26 mouse cellular contexts compared by ENCODE assay signal in the genomic region with DNA sequence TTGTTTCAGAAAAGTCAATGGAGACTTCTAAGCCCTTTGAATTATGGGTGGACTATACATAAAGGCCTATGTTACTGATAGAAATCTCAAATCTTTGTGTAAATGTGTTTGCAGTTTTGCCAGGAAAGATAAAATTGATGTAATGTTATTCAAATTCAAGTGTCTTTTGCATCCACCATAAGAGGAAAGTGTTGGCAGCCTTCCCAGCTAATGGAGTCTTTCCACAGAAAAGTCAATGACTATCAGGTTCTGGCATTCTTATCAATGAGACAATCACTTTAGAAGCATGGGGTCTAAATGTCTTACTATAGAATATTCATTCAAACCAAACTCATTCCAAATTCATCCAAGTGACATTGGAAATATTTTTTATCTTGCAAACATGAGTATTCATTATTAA.
A peak's percentile ranks its signal among the peaks of the same experiment; 100 is the strongest.
DNase-seq lines count a peak whose midpoint lies in the region; ATAC-seq and TF ChIP-seq lines count a peak whose summit lies in the region.
"Had no signal": no experiment of that assay in that cellular context is flagged by ENCODE, and none has a peak within 500 bp of the region (broad histone marks: within the 10 kb centered on the region; RNA-seq: fewer than 3 reads in every experiment).

No protein-coding gene starts in this region.

- no peaks in the 10 kb centered on the region for H3K9me3 ChIP-seq in hindbrain, postnatal 0 days (ENCODE audit: low read length)
- H3K9me3 ChIP-seq in hindbrain, embryonic 14.5 days (ENCODE audit: control insufficient read depth, low read length), result no peaks in the 10 kb centered on the region
- H3K9me3 ChIP-seq in midbrain, postnatal 0 days (ENCODE audit: low read length), result no peaks in the 10 kb centered on the region
- H3K9me3 ChIP-seq in midbrain, embryonic 11.5 days (ENCODE audit: control insufficient read depth, low read length), result no peaks in the 10 kb centered on the region
- H3K9me3 ChIP-seq in forebrain, embryonic 16.5 days (ENCODE audit: control insufficient read depth, low read length), result no peaks in the 10 kb centered on the region
- H3K9me3 ChIP-seq: embryonic facial prominence, embryonic 13.5 days; forebrain, embryonic 10.5 days; forebrain, embryonic 13.5 days; heart, embryonic 10.5 days; heart, embryonic 13.5 days; hindbrain, embryonic 15.5 days; intestine, embryonic 15.5 days had no signal

- H3K4me3 ChIP-seq in hindbrain, postnatal 0 days (ENCODE audit: low read length), result no peak overlapping the region
- H3K4me3 ChIP-seq in hindbrain, embryonic 14.5 days (replicated peaks; ENCODE audit: low read length), result no peak overlapping the region
- H3K4me3 ChIP-seq in midbrain, postnatal 0 days (ENCODE audit: low read depth, low read length), result no peak overlapping the region
- no peak overlapping the region for H3K4me3 ChIP-seq in midbrain, embryonic 11.5 days (ENCODE audit: low read depth, low read length)
- no peak overlapping the region for H3K4me3 ChIP-seq in forebrain, embryonic 16.5 days (replicated peaks; ENCODE audit: low read length)
- H3K4me3 ChIP-seq: embryonic facial prominence, embryonic 13.5 days; forebrain, embryonic 10.5 days; forebrain, embryonic 13.5 days; heart, adult 2 months; heart, embryonic 10.5 days; heart, embryonic 13.5 days; hindbrain, embryonic 15.5 days; intestine, embryonic 15.5 days had no signal

- no peak for TF ChIP-seq POLR2A in brain, embryonic 14.5 days (IDR thresholded peaks at IDR 0.05; ENCODE audit: borderline replicate concordance, extremely low read depth, insufficient read depth, insufficient read length, poor library complexity, severe bottlenecking)

- ATAC-seq in hindbrain, postnatal 0 days, result no peak
- ATAC-seq in hindbrain, embryonic 14.5 days (ENCODE audit: low FRiP score), result no peak
- no peak for ATAC-seq in midbrain, postnatal 0 days (ENCODE audit: low FRiP score)
- ATAC-seq in midbrain, embryonic 11.5 days (ENCODE audit: low FRiP score), result no peak
- no peak for ATAC-seq in forebrain, embryonic 16.5 days
- ATAC-seq: activated CD4-positive, CD25-positive, alpha-beta regulatory T cell, adult 4 months; CD4-positive, CD25-positive, alpha-beta regulatory T cell, adult 4 months; forebrain, embryonic 13.5 days; intestine, embryonic 15.5 days had no signal

- DNase-seq in hindbrain, postnatal 0 days (ENCODE audit: low spot score), result peak; percentile 5
- DNase-seq in hindbrain, embryonic 14.5 days (ENCODE audit: low spot score), result no peak
- peak; percentile 9 for DNase-seq in midbrain, postnatal 0 days (ENCODE audit: low spot score)
- no peak for DNase-seq in midbrain, embryonic 11.5 days (ENCODE audit: low spot score, missing footprints)
- DNase-seq in brain, embryonic 14.5 days (ENCODE audit: low read depth), result peak; percentile 24
- DNase-seq: adrenal gland, adult 8-10 months; adrenal gland, postnatal 25 days; cerebellum, adult 11 months; cerebellum, adult 2 months; cerebellum, adult 9-11 months; cerebellum, postnatal 25 days; gastrocnemius, postnatal 10 days; gastrocnemius, postnatal 36 days; heart, adult 2 months; heart, postnatal 14 days; heart, postnatal 4 days had no signal

- no peak overlapping the region for H3K4me2 ChIP-seq in hindbrain, postnatal 0 days (ENCODE audit: low read depth, low read length)
- no peak overlapping the region for H3K4me2 ChIP-seq in hindbrain, embryonic 14.5 days (replicated peaks)
- H3K4me2 ChIP-seq in midbrain, postnatal 0 days (ENCODE audit: low read depth, low read length, poor library complexity, severe bottlenecking), result no peak overlapping the region
- H3K4me2 ChIP-seq in midbrain, embryonic 11.5 days, result no peak overlapping the region
- H3K4me2 ChIP-seq in forebrain, embryonic 16.5 days (ENCODE audit: low read length), result no peak overlapping the region
- H3K4me2 ChIP-seq: embryonic facial prominence, embryonic 13.5 days; forebrain, embryonic 13.5 days; heart, embryonic 13.5 days; hindbrain, embryonic 15.5 days; intestine, embryonic 15.5 days had no signal

- TF ChIP-seq CTCF in hindbrain, postnatal 0 days (IDR thresholded peaks at IDR 0.05; ENCODE audit: low read depth), result no peak
- TF ChIP-seq CTCF in midbrain, postnatal 0 days (IDR thresholded peaks at IDR 0.05), result no peak
- TF ChIP-seq CTCF in brain, embryonic 14.5 days (IDR thresholded peaks at IDR 0.05; ENCODE audit: borderline replicate concordance, extremely low read depth, insufficient read depth, insufficient read length), result no peak

- no peaks in the 10 kb centered on the region for H3K36me3 ChIP-seq in hindbrain, postnatal 0 days (ENCODE audit: insufficient read depth, low read length)
- H3K36me3 ChIP-seq in hindbrain, embryonic 14.5 days (replicated peaks; ENCODE audit: control insufficient read depth, insufficient read depth), result no peaks in the 10 kb centered on the region
- no peaks in the 10 kb centered on the region for H3K36me3 ChIP-seq in midbrain, postnatal 0 days (ENCODE audit: insufficient read depth, low read length)
- no peaks in the 10 kb centered on the region for H3K36me3 ChIP-seq in midbrain, embryonic 11.5 days (ENCODE audit: control insufficient read depth, insufficient read depth, low read length)
- no peaks in the 10 kb centered on the region for H3K36me3 ChIP-seq in forebrain, embryonic 16.5 days (ENCODE audit: control insufficient read depth, insufficient read depth)
- H3K36me3 ChIP-seq: embryonic facial prominence, embryonic 13.5 days; forebrain, embryonic 10.5 days; heart, embryonic 10.5 days; heart, embryonic 13.5 days; hindbrain, embryonic 15.5 days; intestine, embryonic 15.5 days had no signal

- no peaks in the 10 kb centered on the region for H3K4me1 ChIP-seq in hindbrain, postnatal 0 days (ENCODE audit: insufficient read depth, low read length)
- H3K4me1 ChIP-seq in hindbrain, embryonic 14.5 days (replicated peaks; ENCODE audit: control insufficient read depth, insufficient read depth, low read length), result no peaks in the 10 kb centered on the region
- no peaks in the 10 kb centered on the region for H3K4me1 ChIP-seq in midbrain, postnatal 0 days (ENCODE audit: insufficient read depth, low read length)
- no peaks in the 10 kb centered on the region for H3K4me1 ChIP-seq in midbrain, embryonic 11.5 days (ENCODE audit: control insufficient read depth, insufficient read depth, low read length)
- H3K4me1 ChIP-seq in forebrain, embryonic 16.5 days (replicated peaks; ENCODE audit: control insufficient read depth, insufficient read depth, low read length), result no peaks in the 10 kb centered on the region
- H3K4me1 ChIP-seq: embryonic facial prominence, embryonic 13.5 days; forebrain, embryonic 13.5 days; heart, embryonic 10.5 days; heart, embryonic 13.5 days; hindbrain, embryonic 15.5 days; intestine, embryonic 15.5 days had no signal

- no peak overlapping the region for H3K27ac ChIP-seq in hindbrain, postnatal 0 days
- no peak overlapping the region for H3K27ac ChIP-seq in hindbrain, embryonic 14.5 days
- no peak overlapping the region for H3K27ac ChIP-seq in midbrain, postnatal 0 days (ENCODE audit: low read depth, low read length)
- no peak overlapping the region for H3K27ac ChIP-seq in midbrain, embryonic 11.5 days (ENCODE audit: low read depth, low read length)
- H3K27ac ChIP-seq in forebrain, embryonic 16.5 days (ENCODE audit: low read length), result no peak overlapping the region
- H3K27ac ChIP-seq: embryonic facial prominence, embryonic 13.5 days; forebrain, embryonic 10.5 days; forebrain, embryonic 13.5 days; heart, adult 2 months; heart, embryonic 10.5 days; heart, embryonic 13.5 days; hindbrain, embryonic 15.5 days; intestine, embryonic 15.5 days had no signal

- H3K9ac ChIP-seq in hindbrain, postnatal 0 days (replicated peaks; ENCODE audit: low read length), result no peak overlapping the region
- no peak overlapping the region for H3K9ac ChIP-seq in hindbrain, embryonic 14.5 days
- H3K9ac ChIP-seq in midbrain, postnatal 0 days (replicated peaks; ENCODE audit: low read length, poor library complexity, severe bottlenecking), result no peak overlapping the region
- no peak overlapping the region for H3K9ac ChIP-seq in midbrain, embryonic 11.5 days (ENCODE audit: low read length)
- H3K9ac ChIP-seq in forebrain, embryonic 16.5 days (replicated peaks; ENCODE audit: low read depth, low read length), result no peak overlapping the region
- H3K9ac ChIP-seq: embryonic facial prominence, embryonic 13.5 days; forebrain, embryonic 13.5 days; heart, embryonic 13.5 days; hindbrain, embryonic 15.5 days; intestine, embryonic 15.5 days had no signal

- no peaks in the 10 kb centered on the region for H3K27me3 ChIP-seq in hindbrain, postnatal 0 days (ENCODE audit: insufficient read depth, low read length)
- H3K27me3 ChIP-seq in hindbrain, embryonic 14.5 days (ENCODE audit: control insufficient read depth, insufficient read depth, low read length), result no peaks in the 10 kb centered on the region
- H3K27me3 ChIP-seq in midbrain, postnatal 0 days (ENCODE audit: insufficient read depth, low read length), result no peaks in the 10 kb centered on the region
- H3K27me3 ChIP-seq in midbrain, embryonic 11.5 days (ENCODE audit: control insufficient read depth, insufficient read depth, low read length), result no peaks in the 10 kb centered on the region
- no peaks in the 10 kb centered on the region for H3K27me3 ChIP-seq in forebrain, embryonic 16.5 days (replicated peaks; ENCODE audit: control insufficient read depth, insufficient read depth, low read length)
- H3K27me3 ChIP-seq: embryonic facial prominence, embryonic 13.5 days; forebrain, embryonic 13.5 days; heart, embryonic 13.5 days; hindbrain, embryonic 15.5 days; intestine, embryonic 15.5 days had no signal

Comparison
In these comparisons a context has a peak if more than half of its experiments do, and no peak if none do; other contexts are left out.
1. DNase-seq: peak in hindbrain, postnatal 0 days (single experiment), midbrain, postnatal 0 days (single experiment) and brain, embryonic 14.5 days (single experiment); none in hindbrain, embryonic 14.5 days (single experiment) and midbrain, embryonic 11.5 days (single experiment).